Mouse (Mus musculus): Measurements from ENCODE around the gene Lmnb2. TPM values are rescaled to one million over a fixed set of nuclear protein-coding genes. Genes with fewer than 3 reads are reported as not detected.

The Lmnb2 gene
- polyA plus RNA-seq, 1 experiment from 2014 or later, result 27.5 TPM

GRCm38 (mm10) chr10:80949081-80949480 lies 31.0 kb upstream of the Lmnb2 start:
- no peak overlapping the region for H3K4me2 ChIP-seq (ENCODE audit: low read depth, low read length)
- no peaks in the 10 kb centered on the region for H3K9me3 ChIP-seq (replicated peaks; ENCODE audit: control insufficient read depth, low read length)
- no peak for ATAC-seq (replicated peaks; ENCODE audit: extremely low read depth, insufficient read depth, low FRiP score)
- H3K4me3 ChIP-seq (ENCODE audit: low read length), result no peak overlapping the region
- H3K4me1 ChIP-seq (ENCODE audit: control insufficient read depth, insufficient read depth, low read length), result peaks cover 25% of the 10 kb centered on the region
- WGBS, result 73% methylated on average over 3 of the region's 3 CpGs
- peak overlapping the region; percentile 1; the same call in 1 of the 2 replicates for H3K27ac ChIP-seq (ENCODE audit: low read length)
- no peak overlapping the region for H3K9ac ChIP-seq (ENCODE audit: low read length)
- H3K27me3 ChIP-seq (ENCODE audit: control insufficient read depth, insufficient read depth, low read length), result no peaks in the 10 kb centered on the region
- no peaks in the 10 kb centered on the region for H3K36me3 ChIP-seq (ENCODE audit: control insufficient read depth, insufficient read depth)

DNA sequence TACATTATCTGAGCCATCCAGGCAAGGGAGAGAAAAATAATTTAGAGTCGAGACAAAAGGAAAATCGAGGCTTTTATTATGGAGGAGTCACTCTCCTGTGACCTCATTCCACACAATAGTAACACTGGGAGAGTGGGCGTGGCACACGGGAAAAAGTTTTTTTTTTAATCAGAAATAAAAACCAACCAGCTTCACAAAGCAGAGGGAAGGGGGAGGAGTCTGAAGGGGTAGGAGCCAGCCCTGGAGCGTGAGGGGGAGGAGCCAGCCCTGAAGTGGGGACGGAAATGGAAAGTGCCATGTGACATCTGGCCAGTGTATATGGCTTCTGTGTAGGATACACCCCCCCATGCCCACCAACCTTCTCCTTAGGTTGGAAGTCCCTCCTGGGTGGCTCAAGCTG lies 30.5 kb upstream of the Lmnb2 start:
- WGBS, result 25% methylated on average over 6 of the region's 6 CpGs
- H3K27me3 ChIP-seq (ENCODE audit: control insufficient read depth, insufficient read depth, low read length), result no peaks in the 10 kb centered on the region
- ATAC-seq (replicated peaks; ENCODE audit: extremely low read depth, insufficient read depth, low FRiP score), result peak; percentile 61
- H3K27ac ChIP-seq (ENCODE audit: low read length), result peak overlapping the region; percentile 62
- no peaks in the 10 kb centered on the region for H3K36me3 ChIP-seq (ENCODE audit: control insufficient read depth, insufficient read depth)
- H3K4me3 ChIP-seq (ENCODE audit: low read length), result no peak overlapping the region
- no peak overlapping the region for H3K4me2 ChIP-seq (ENCODE audit: low read depth, low read length)
- H3K9ac ChIP-seq (ENCODE audit: low read length), result no peak overlapping the region
- H3K9me3 ChIP-seq (replicated peaks; ENCODE audit: control insufficient read depth, low read length), result no peaks in the 10 kb centered on the region
- H3K4me1 ChIP-seq (ENCODE audit: control insufficient read depth, insufficient read depth, low read length), result peaks cover 28% of the 10 kb centered on the region

DNA sequence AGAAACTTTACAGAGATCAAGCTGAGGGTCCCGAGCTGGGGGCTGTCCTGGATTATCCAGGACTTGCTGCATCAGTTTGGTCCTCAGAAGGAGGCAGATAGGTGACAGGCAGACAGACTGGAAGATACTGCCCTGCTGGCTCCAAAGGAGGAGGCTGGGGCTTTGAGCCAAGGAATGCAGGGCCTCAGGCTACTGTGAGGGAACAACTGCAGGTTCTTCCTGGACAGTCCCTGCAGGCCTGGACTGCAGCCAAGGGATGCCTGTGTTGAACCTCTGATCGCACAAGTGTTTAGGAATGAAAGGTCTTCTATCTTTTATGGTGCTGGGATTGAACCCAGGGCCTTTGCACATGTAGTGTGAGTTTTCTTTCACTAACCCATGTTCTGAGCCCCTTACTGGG lies 29.8 kb upstream of the Lmnb2 start:
- Histone ChIP-seq H3K9ac (ENCODE audit: low read length) (peak overlapping the region; percentile 25; the same call in 1 of the 2 replicates), H3K9me3 (replicated peaks; ENCODE audit: control insufficient read depth, low read length) (no peaks in the 10 kb centered on the region), H3K4me2 (ENCODE audit: low read depth, low read length) (0 out of 2 replicates have a peak overlapping the region, but pooled peaks have one; percentile 9), H3K4me1 (ENCODE audit: control insufficient read depth, insufficient read depth, low read length) (peaks cover 36% of the 10 kb centered on the region), H3K27ac (ENCODE audit: low read length) (peak overlapping the region; percentile 62), H3K27me3 (ENCODE audit: control insufficient read depth, insufficient read depth, low read length) (no peaks in the 10 kb centered on the region), H3K4me3 (ENCODE audit: low read length) (no peak overlapping the region), H3K36me3 (ENCODE audit: control insufficient read depth, insufficient read depth) (no peaks in the 10 kb centered on the region)
- WGBS, result 11% methylated on average over 2 of the region's 2 CpGs
- ATAC-seq (replicated peaks; ENCODE audit: extremely low read depth, insufficient read depth, low FRiP score), result peak; percentile 52; the same call in 1 of the 2 replicates

DNA sequence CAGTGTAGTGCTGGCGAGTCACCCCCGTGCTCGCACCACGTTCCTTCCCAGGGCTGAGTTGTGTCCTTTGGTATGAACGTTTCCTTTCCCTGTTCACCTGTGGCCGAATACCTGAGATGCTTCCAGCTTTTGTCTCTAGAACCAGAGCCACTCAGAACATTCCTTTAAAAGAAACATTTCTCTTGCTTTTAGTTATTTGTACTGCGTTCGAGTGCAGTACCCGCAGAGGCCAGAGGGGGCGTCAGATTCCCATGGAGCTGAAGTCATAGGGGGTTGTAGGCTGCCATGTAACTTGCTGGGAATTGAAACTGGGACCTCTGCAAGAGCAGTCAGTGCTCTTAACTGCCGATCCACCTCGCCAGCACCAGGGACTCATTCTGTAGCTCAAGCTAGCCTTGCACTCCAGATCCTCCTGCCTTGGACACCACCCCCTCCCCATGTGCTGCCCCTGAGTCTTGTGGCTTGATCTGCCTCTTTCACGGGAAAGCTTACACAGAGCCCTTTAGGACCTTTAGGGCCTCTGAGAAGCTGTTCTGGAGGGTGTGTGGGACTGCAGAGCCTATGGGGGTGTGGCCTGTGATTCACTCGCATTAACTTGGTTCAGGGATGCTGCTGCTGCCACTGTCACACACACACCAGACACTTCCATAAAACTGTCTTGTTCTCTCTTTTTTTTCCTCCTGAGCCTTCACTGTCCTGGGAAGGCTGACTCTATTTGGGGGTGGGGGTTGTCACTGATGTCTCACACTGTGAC lies 28.8 kb upstream of the Lmnb2 start:
- no peaks in the 10 kb centered on the region for H3K36me3 ChIP-seq (ENCODE audit: control insufficient read depth, insufficient read depth)
- H3K9me3 ChIP-seq (replicated peaks; ENCODE audit: control insufficient read depth, low read length), result no peaks in the 10 kb centered on the region
- ATAC-seq (replicated peaks; ENCODE audit: extremely low read depth, insufficient read depth, low FRiP score), result no peak
- no peak overlapping the region for H3K9ac ChIP-seq (ENCODE audit: low read length)
- no peak overlapping the region for H3K4me3 ChIP-seq (ENCODE audit: low read length)
- no peaks in the 10 kb centered on the region for H3K27me3 ChIP-seq (ENCODE audit: control insufficient read depth, insufficient read depth, low read length)
- no peak overlapping the region for H3K4me2 ChIP-seq (ENCODE audit: low read depth, low read length)
- H3K4me1 ChIP-seq (ENCODE audit: control insufficient read depth, insufficient read depth, low read length), result peaks cover 39% of the 10 kb centered on the region
- peak overlapping the region; percentile 62 for H3K27ac ChIP-seq (ENCODE audit: low read length)
- 65% methylated on average over 14 of the region's 14 CpGs for WGBS

GRCm38 (mm10) chr10:80944231-80944630 lies 26.2 kb upstream of the Lmnb2 start:
- Histone ChIP-seq H3K4me1 (ENCODE audit: control insufficient read depth, insufficient read depth, low read length) (peaks cover 62% of the 10 kb centered on the region), H3K4me3 (ENCODE audit: low read length) (no peak overlapping the region), H3K9me3 (replicated peaks; ENCODE audit: control insufficient read depth, low read length) (no peaks in the 10 kb centered on the region), H3K36me3 (ENCODE audit: control insufficient read depth, insufficient read depth) (no peaks in the 10 kb centered on the region), H3K9ac (ENCODE audit: low read length) (no peak overlapping the region), H3K27me3 (ENCODE audit: control insufficient read depth, insufficient read depth, low read length) (no peaks in the 10 kb centered on the region), H3K27ac (ENCODE audit: low read length) (no peak overlapping the region), H3K4me2 (ENCODE audit: low read depth, low read length) (no peak overlapping the region)
- WGBS, result 89% methylated on average over 5 of the region's 5 CpGs
- no peak for ATAC-seq (replicated peaks; ENCODE audit: extremely low read depth, insufficient read depth, low FRiP score)

GRCm38 (mm10) chr10:80943701-80944100 lies 25.7 kb upstream of the Lmnb2 start:
- no peak for ATAC-seq (replicated peaks; ENCODE audit: extremely low read depth, insufficient read depth, low FRiP score)
- Histone ChIP-seq H3K9me3 (replicated peaks; ENCODE audit: control insufficient read depth, low read length) (no peaks in the 10 kb centered on the region), H3K27ac (ENCODE audit: low read length) (peak overlapping the region; percentile 25; the same call in 1 of the 2 replicates), H3K4me2 (ENCODE audit: low read depth, low read length) (no peak overlapping the region), H3K27me3 (ENCODE audit: control insufficient read depth, insufficient read depth, low read length) (no peaks in the 10 kb centered on the region), H3K36me3 (ENCODE audit: control insufficient read depth, insufficient read depth) (no peaks in the 10 kb centered on the region), H3K4me1 (ENCODE audit: control insufficient read depth, insufficient read depth, low read length) (peaks cover 64% of the 10 kb centered on the region), H3K4me3 (ENCODE audit: low read length) (no peak overlapping the region), H3K9ac (ENCODE audit: low read length) (no peak overlapping the region)
- 47% methylated on average over 9 of the region's 9 CpGs for WGBS

GRCm38 (mm10) chr10:80942919-80943318 lies 24.9 kb upstream of the Lmnb2 start:
- H3K9me3 ChIP-seq (replicated peaks; ENCODE audit: control insufficient read depth, low read length), result no peaks in the 10 kb centered on the region
- H3K4me1 ChIP-seq (ENCODE audit: control insufficient read depth, insufficient read depth, low read length), result peaks cover 65% of the 10 kb centered on the region
- H3K36me3 ChIP-seq (ENCODE audit: control insufficient read depth, insufficient read depth), result no peaks in the 10 kb centered on the region
- 50% methylated on average over 8 of the region's 8 CpGs for WGBS
- H3K4me2 ChIP-seq (ENCODE audit: low read depth, low read length), result no peak overlapping the region
- no peak overlapping the region for H3K4me3 ChIP-seq (ENCODE audit: low read length)
- ATAC-seq (replicated peaks; ENCODE audit: extremely low read depth, insufficient read depth, low FRiP score), result no peak
- 0 out of 2 replicates have a peak overlapping the region, but pooled peaks have one; percentile 25 for H3K9ac ChIP-seq (ENCODE audit: low read length)
- H3K27ac ChIP-seq (ENCODE audit: low read length), result no peak overlapping the region
- H3K27me3 ChIP-seq (ENCODE audit: control insufficient read depth, insufficient read depth, low read length), result no peaks in the 10 kb centered on the region

GRCm38 (mm10) chr10:80940988-80941347 lies 22.9 kb upstream of the Lmnb2 start:
- H3K4me1 ChIP-seq (ENCODE audit: control insufficient read depth, insufficient read depth, low read length), result peaks cover 67% of the 10 kb centered on the region
- H3K9ac ChIP-seq (ENCODE audit: low read length), result peak overlapping the region; percentile 68
- peak overlapping the region; percentile 99 for H3K27ac ChIP-seq (ENCODE audit: low read length)
- H3K36me3 ChIP-seq (ENCODE audit: control insufficient read depth, insufficient read depth), result no peaks in the 10 kb centered on the region
- ATAC-seq (replicated peaks; ENCODE audit: extremely low read depth, insufficient read depth, low FRiP score), result peak; percentile 57
- H3K9me3 ChIP-seq (replicated peaks; ENCODE audit: control insufficient read depth, low read length), result no peaks in the 10 kb centered on the region
- no peaks in the 10 kb centered on the region for H3K27me3 ChIP-seq (ENCODE audit: control insufficient read depth, insufficient read depth, low read length)
- peak overlapping the region; percentile 28 for H3K4me3 ChIP-seq (ENCODE audit: low read length)
- peak overlapping the region; percentile 75 for H3K4me2 ChIP-seq (ENCODE audit: low read depth, low read length)
- 8% methylated on average over 2 of the region's 2 CpGs for WGBS

DNA sequence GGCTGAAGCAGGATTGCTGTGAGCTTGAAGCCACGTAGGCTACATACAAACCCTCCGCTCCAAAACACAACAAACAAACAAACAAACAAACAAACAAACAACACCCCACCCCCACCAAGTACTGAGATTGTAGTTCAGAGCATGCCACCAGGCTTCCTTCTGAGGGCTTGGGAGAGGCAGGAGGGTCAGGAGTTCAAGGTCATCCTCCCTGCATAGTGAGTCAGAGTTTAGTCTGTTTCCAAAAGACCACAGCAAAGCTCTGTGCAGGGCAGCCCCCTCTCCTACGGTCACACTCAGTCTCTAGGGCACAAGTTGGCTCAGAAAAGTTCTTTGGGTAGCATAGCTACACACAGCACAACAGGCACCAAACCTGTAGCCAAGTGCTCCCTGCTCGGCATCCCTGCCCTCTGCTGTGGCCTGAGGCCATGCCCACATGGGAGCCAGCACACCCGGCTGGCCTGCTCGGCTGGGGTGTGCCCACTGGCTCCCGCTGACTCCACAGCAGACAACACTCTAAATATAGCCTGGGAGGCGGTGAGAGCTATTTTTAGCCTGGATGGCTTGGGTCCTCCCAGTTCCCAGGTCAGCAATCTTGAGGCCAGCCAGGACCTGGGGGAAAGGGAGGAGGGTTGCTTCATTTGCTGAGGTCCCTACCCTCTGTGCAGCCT lies 22.4 kb upstream of the Lmnb2 start:
- Histone ChIP-seq H3K4me3 (ENCODE audit: low read length) (peak overlapping the region; percentile 48), H3K9me3 (replicated peaks; ENCODE audit: control insufficient read depth, low read length) (no peaks in the 10 kb centered on the region), H3K36me3 (ENCODE audit: control insufficient read depth, insufficient read depth) (no peaks in the 10 kb centered on the region), H3K4me2 (ENCODE audit: low read depth, low read length) (peak overlapping the region; percentile 75), H3K4me1 (ENCODE audit: control insufficient read depth, insufficient read depth, low read length) (peaks cover 72% of the 10 kb centered on the region), H3K27me3 (ENCODE audit: control insufficient read depth, insufficient read depth, low read length) (no peaks in the 10 kb centered on the region), H3K9ac (ENCODE audit: low read length) (peak overlapping the region; percentile 68), H3K27ac (ENCODE audit: low read length) (peak overlapping the region; percentile 99)
- WGBS, result 16% methylated on average over 8 of the region's 8 CpGs
- peak; percentile 75 for ATAC-seq (replicated peaks; ENCODE audit: extremely low read depth, insufficient read depth, low FRiP score)
